Mouse (Mus musculus) forebrain, embryonic 13.5 days (tissue): ENCODE measurements around the gene Zfp239. TPM values are rescaled to one million over a fixed set of nuclear protein-coding genes. Genes with fewer than 3 reads are reported as not detected.

ENCODE experiments used
- ATAC-seq: fragments of 200-750 bp; cut with Nextera tagmentation; 2 replicates; pipeline ENCODE4 v1.8.0; 2017
- H3K27ac ChIP-seq: fragments of 300-500 bp; sonication (generic); 2 replicates; pipeline ENCODE4 v1.5.1; 2015; ENCODE audit warnings: inconsistent platforms, mild to moderate bottlenecking, moderate library complexity
- H3K27me3 ChIP-seq: fragments of 300-500 bp; sonication (generic); 2 replicates; pipeline ENCODE4 v1.6.1; 2015; ENCODE audit warnings: mild to moderate bottlenecking, inconsistent platforms
- H3K36me3 ChIP-seq: fragments of 300-500 bp; sonication (generic); 2 replicates; pipeline ENCODE4 v1.6.1; 2015; ENCODE audit warnings: mild to moderate bottlenecking, inconsistent platforms; ENCODE audit not compliant: poor library complexity, severe bottlenecking
- H3K4me1 ChIP-seq: fragments of 300-500 bp; sonication (generic); 2 replicates; pipeline ENCODE4 v1.6.1; 2015; ENCODE audit warnings: inconsistent platforms
- H3K4me2 ChIP-seq: fragments of 300-500 bp; sonication (generic); 2 replicates; pipeline ENCODE4 v1.6.1; 2015; ENCODE audit warnings: inconsistent platforms, mild to moderate bottlenecking, moderate library complexity
- H3K4me3 ChIP-seq: fragments of 300-500 bp; sonication (generic); 2 replicates; pipeline ENCODE4 v1.5.1; 2015; ENCODE audit warnings: mild to moderate bottlenecking, inconsistent platforms
- H3K9ac ChIP-seq: fragments of 300-500 bp; sonication (generic); 2 replicates; pipeline ENCODE4 v1.6.1; 2015; ENCODE audit warnings: mild to moderate bottlenecking, inconsistent platforms
- H3K9me3 ChIP-seq: fragments of 300-500 bp; sonication (generic); replicated peaks from 2 replicates; pipeline ENCODE4 v1.6.1; 2016; ENCODE audit warnings: inconsistent platforms
- WGBS: fragments of 180-500 bp; shearing (Covaris S2); methylation state at CpG from one replicate; pipeline ENCODE4 v1.1.7; 2015; 5-methylcytosine and 5-hydroxymethylcytosine counted together
- polyA plus RNA-seq: library from polyadenylated mRNA; unstranded; fragments of >200 nt; fragmentation: Nextera tagmentation; extraction: Ambion mirVana; gene quantifications from 2 replicates; pipeline ENCODE4 v1.2.1, GENCODE M21; 2015

The Zfp239 gene
- polyA plus RNA-seq, 1 experiment from 2014 or later = 15.1 TPM

- H3K4me1 ChIP-seq = peaks cover 32% of the 10 kb centered on the region
- no peak overlapping the region for H3K4me3 ChIP-seq
- peak overlapping the region; percentile 6; the same call in 1 of the 2 replicates for H3K4me2 ChIP-seq
- H3K9ac ChIP-seq = no peak overlapping the region
- H3K9me3 ChIP-seq = no peaks in the 10 kb centered on the region
- no peak for ATAC-seq
- no peaks in the 10 kb centered on the region for H3K36me3 ChIP-seq
- no peak overlapping the region for H3K27ac ChIP-seq
- no peaks in the 10 kb centered on the region for H3K27me3 ChIP-seq
- 92% methylated on average over 6 of the region's 6 CpGs for WGBS
Measured at GRCm38 (mm10) chr6:117910120-117910661, 48.3 kb downstream of the Zfp239 start.

GRCm38 (mm10) chr6:117914541-117914940, 52.6 kb downstream of the Zfp239 start:
- no peak overlapping the region for H3K27ac ChIP-seq
- no peak overlapping the region for H3K4me3 ChIP-seq
- no peaks in the 10 kb centered on the region for H3K27me3 ChIP-seq
- H3K4me1 ChIP-seq = peaks cover 40% of the 10 kb centered on the region
- H3K36me3 ChIP-seq = no peaks in the 10 kb centered on the region
- H3K4me2 ChIP-seq = no peak overlapping the region
- no peak overlapping the region for H3K9ac ChIP-seq
- H3K9me3 ChIP-seq = no peaks in the 10 kb centered on the region
- no peak for ATAC-seq

GRCm38 (mm10) chr6:117916205-117916736, 54.4 kb downstream of the Zfp239 start:
- Histone ChIP-seq H3K4me1 (peaks cover 46% of the 10 kb centered on the region), H3K9ac (peak overlapping the region; percentile 83), H3K27me3 (no peaks in the 10 kb centered on the region), H3K4me3 (peak overlapping the region; percentile 69), H3K9me3 (no peaks in the 10 kb centered on the region), H3K36me3 (no peaks in the 10 kb centered on the region), H3K27ac (peak overlapping the region; percentile 83; the same call in 1 of the 2 replicates), H3K4me2 (peak overlapping the region; percentile 92)
- WGBS = 2% methylated on average over 12 of the region's 12 CpGs
- ATAC-seq = no peak

GRCm38 (mm10) chr6:117916737-117917426, 55.0 kb downstream of the Zfp239 start:
- Histone ChIP-seq H3K4me1 (peaks cover 51% of the 10 kb centered on the region), H3K9me3 (no peaks in the 10 kb centered on the region), H3K4me3 (peak overlapping the region; percentile 69), H3K9ac (peak overlapping the region; percentile 83), H3K4me2 (peak overlapping the region; percentile 92), H3K27ac (peak overlapping the region; percentile 83), H3K27me3 (no peaks in the 10 kb centered on the region), H3K36me3 (no peaks in the 10 kb centered on the region)
- WGBS = under 1% methylated on average over 59 of the region's 62 CpGs
- ATAC-seq = peak; percentile 91

- 1% methylated on average over 21 of the region's 21 CpGs for WGBS
- Histone ChIP-seq H3K27ac (peak overlapping the region; percentile 83), H3K4me1 (peaks cover 51% of the 10 kb centered on the region), H3K36me3 (0 out of 2 replicates have a peak, but pooled peaks cover 1% of the 10 kb centered on the region), H3K9ac (peak overlapping the region; percentile 83), H3K9me3 (no peaks in the 10 kb centered on the region), H3K27me3 (no peaks in the 10 kb centered on the region), H3K4me2 (peak overlapping the region; percentile 92), H3K4me3 (peak overlapping the region; percentile 69)
- peak; percentile 74 for ATAC-seq
Measured at GRCm38 (mm10) chr6:117917576-117917975, 55.7 kb downstream of the Zfp239 start.

GRCm38 (mm10) chr6:117918043-117918442, 56.1 kb downstream of the Zfp239 start:
- peaks cover 51% of the 10 kb centered on the region for H3K4me1 ChIP-seq
- WGBS = 12% methylated on average over 5 of the region's 5 CpGs
- H3K9me3 ChIP-seq = no peaks in the 10 kb centered on the region
- peak; percentile 44 for ATAC-seq
- peak overlapping the region; percentile 83 for H3K9ac ChIP-seq
- peak overlapping the region; percentile 69 for H3K4me3 ChIP-seq
- H3K27me3 ChIP-seq = no peaks in the 10 kb centered on the region
- peak overlapping the region; percentile 92 for H3K4me2 ChIP-seq
- H3K36me3 ChIP-seq = 0 out of 2 replicates have a peak, but pooled peaks cover 5% of the 10 kb centered on the region
- peak overlapping the region; percentile 83 for H3K27ac ChIP-seq

GRCm38 (mm10) chr6:117920659-117921640, 59.0 kb downstream of the Zfp239 start:
- no peaks in the 10 kb centered on the region for H3K27me3 ChIP-seq
- H3K27ac ChIP-seq = no peak overlapping the region
- peaks cover 45% of the 10 kb centered on the region for H3K4me1 ChIP-seq
- H3K36me3 ChIP-seq = peaks cover 10% of the 10 kb centered on the region
- no peak overlapping the region for H3K4me3 ChIP-seq
- WGBS = 63% methylated on average over 3 of the region's 3 CpGs
- H3K9ac ChIP-seq = no peak overlapping the region
- no peak for ATAC-seq
- no peak overlapping the region for H3K4me2 ChIP-seq
- H3K9me3 ChIP-seq = no peaks in the 10 kb centered on the region

GRCm38 (mm10) chr6:117922041-117922440, 60.1 kb downstream of the Zfp239 start:
- Histone ChIP-seq H3K4me1 (peaks cover 35% of the 10 kb centered on the region), H3K9me3 (no peaks in the 10 kb centered on the region), H3K36me3 (peaks cover 21% of the 10 kb centered on the region), H3K27ac (no peak overlapping the region), H3K4me2 (no peak overlapping the region), H3K27me3 (no peaks in the 10 kb centered on the region), H3K9ac (no peak overlapping the region), H3K4me3 (no peak overlapping the region)
- ATAC-seq = no peak
- WGBS = 96% methylated on average over 3 of the region's 3 CpGs

Other genes with a start within 250 kb of the Zfp239 start
- gene Zfp637, start 20.9 kb upstream of the Zfp239 start, polyA plus RNA-seq = 185 and 192 TPM in 2 replicates
- 514 and 545 TPM in 2 replicates for gene Hnrnpf, start 38.2 kb downstream of the Zfp239 start, polyA plus RNA-seq
- 3.0 and 4.1 TPM in 2 replicates for gene Fxyd4, start 75.6 kb downstream of the Zfp239 start, polyA plus RNA-seq
- 0.57 and 1.5 TPM in 2 replicates for gene Rasgef1a, start 149.3 kb downstream of the Zfp239 start, polyA plus RNA-seq